Mouse (Mus musculus): ENCODE results near the gene Crcp.

The Crcp gene

DNA sequence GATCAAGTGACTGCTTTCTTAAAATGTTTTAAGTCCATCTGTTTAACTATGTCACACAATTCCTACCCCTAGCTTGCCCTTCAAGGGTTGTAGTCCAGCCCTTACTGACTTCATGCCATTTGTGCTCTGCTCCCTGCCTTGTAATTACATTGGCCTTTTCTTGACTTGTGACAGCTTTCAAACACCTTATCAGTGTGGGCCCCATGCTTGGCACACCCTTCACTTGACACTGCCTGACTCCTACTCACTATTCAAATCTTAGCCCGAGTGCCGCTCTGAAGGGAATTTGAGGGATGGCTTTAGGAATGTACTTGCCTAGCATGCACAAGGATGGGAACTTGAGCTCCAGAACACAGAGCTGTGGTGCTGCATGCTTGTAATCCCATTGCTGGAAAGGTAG is 68.7 kb downstream of the Crcp start:
- no peak for DNase-seq

DNA sequence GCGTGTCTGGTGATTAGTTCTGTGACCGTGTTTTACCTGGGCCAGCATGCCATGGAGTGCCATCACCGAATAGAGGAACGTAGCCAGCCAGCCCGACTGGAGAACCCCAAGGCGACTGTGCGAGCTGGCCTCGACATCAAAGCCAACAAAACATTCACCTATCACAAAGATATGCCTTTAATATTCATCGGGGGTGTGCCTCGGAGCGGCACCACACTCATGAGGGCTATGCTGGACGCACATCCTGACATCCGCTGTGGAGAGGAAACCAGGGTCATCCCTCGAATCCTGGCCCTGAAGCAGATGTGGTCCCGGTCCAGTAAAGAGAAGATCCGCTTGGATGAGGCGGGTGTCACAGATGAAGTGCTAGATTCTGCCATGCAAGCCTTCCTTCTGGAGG is 72.6 kb downstream of the Crcp start:
- DNase-seq, result no peak

DNA sequence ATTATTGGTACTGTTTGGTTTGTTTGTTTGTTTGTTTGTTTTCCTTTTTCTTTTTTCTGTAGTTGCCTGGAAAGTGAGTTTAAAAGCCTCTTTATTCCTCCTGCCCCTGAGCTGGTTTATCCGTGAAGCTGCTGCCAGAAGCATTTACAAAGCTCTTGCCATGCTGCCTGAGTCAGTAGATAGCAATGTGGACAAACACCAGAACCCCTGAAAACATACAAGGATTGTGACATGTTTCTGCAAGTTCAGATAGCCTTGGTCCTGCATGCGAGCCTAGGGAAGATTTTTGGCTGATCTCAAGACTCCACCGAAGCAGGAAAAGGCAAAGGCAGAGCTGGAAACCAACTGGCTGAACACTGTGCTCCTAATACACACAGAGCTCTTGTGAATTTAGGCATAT is 80.3 kb downstream of the Crcp start:
- no peak for DNase-seq
